Mouse (Mus musculus): Measurements from ENCODE around the gene Gm20715. TPM values are rescaled to one million over a fixed set of nuclear protein-coding genes. Genes with fewer than 3 reads are reported as not detected.
"Not testable (repeated sequence)": the region's sequence is repeated elsewhere in the genome, so short reads cannot be mapped to it uniquely, and the experiment has no call there.

Gm20715 gene
- polyA plus RNA-seq, 1 experiment from 2014 or later, result not detected

DNA sequence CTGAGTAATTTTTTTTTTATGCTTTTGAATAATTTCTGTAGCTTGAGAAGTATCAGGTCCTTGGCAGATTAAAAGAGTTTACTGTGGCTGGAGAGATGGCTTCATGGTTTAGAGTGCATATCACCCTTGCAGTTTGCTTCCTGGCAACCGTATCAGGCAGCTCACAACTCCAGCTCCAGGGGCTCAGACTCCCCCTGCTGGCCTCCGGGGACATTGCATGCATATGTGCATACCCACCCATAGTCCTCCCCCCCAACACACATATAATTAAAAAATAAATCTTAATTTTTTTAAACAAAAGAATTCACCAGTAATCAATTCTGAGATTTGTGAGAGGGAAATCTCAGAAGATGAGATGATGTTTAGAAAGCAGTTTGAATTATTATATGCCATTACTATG, 20.3 kb downstream of the Gm20715 start:
- H3K9ac ChIP-seq (ENCODE audit: low read length), result no peak overlapping the region
- peaks cover 10% of the 10 kb centered on the region; the same call in 1 of the 2 replicates for H3K9me3 ChIP-seq (ENCODE audit: control insufficient read depth, low read length)
- H3K27ac ChIP-seq (replicated peaks in 1 of 2; ENCODE audit: control insufficient read depth in 1 of 2, insufficient read depth in 1 of 2, low read depth in 2 of 2, low read length in 2 of 2), result no peak overlapping the region
- H3K4me1 ChIP-seq (ENCODE audit: control insufficient read depth in 2 of 2, insufficient read depth in 2 of 2, low read length in 2 of 2), result no peaks in the 10 kb centered on the region
- ATAC-seq (ENCODE audit: insufficient number of reproducible peaks, insufficient read depth, low FRiP score, low read depth), result no peak
- H3K36me3 ChIP-seq (ENCODE audit: control insufficient read depth, insufficient read depth, low read length), result no peaks in the 10 kb centered on the region
- 30% methylated on average over 2 of the region's 2 CpGs for WGBS
- H3K27me3 ChIP-seq (ENCODE audit: control insufficient read depth, insufficient read depth, low read length), result no peaks in the 10 kb centered on the region
- no peak overlapping the region for H3K4me3 ChIP-seq (ENCODE audit: control insufficient read depth in 1 of 2, insufficient read depth in 1 of 2, low read depth in 1 of 2, low read length in 2 of 2)
- no peak overlapping the region for H3K4me2 ChIP-seq (ENCODE audit: low read length)

DNA sequence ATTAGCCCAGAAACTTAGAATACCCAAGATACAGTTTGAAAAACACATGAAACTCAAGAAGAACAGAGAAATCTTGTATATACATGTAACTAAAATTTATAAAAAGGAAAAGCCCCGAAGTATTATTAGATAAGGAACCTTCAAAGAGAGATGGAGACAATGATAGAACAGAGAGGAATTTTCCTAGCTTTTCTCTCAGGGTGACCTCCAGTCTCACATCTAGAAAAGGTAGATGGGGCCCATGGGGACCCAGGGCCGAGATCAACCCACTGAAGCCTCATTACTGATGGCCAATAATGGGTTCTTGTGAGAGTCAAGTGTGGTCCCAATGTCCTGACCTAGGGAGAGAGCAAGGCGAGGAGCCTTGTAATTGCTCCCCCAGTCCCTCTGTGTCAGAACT, 28.3 kb downstream of the Gm20715 start, which contains the start of gene Olfr1344:
Gene Olfr1344 (plus strand): TSS at position 301 of the 400 bp plus-strand sequence.
- no peak within 1 kb of the TSS for H3K9ac ChIP-seq (ENCODE audit: low read length)

GRCm38 (mm10) chr7:6441173-6441572, 31.1 kb downstream of the Gm20715 start:
- Histone ChIP-seq H3K4me1 (ENCODE audit: control insufficient read depth in 2 of 2, insufficient read depth in 2 of 2, low read length in 2 of 2) (no peaks in the 10 kb centered on the region), H3K27me3 (ENCODE audit: control insufficient read depth, insufficient read depth, low read length) (no peaks in the 10 kb centered on the region), H3K36me3 (ENCODE audit: control insufficient read depth, insufficient read depth, low read length) (no peaks in the 10 kb centered on the region), H3K27ac (replicated peaks in 1 of 2; ENCODE audit: control insufficient read depth in 1 of 2, insufficient read depth in 1 of 2, low read depth in 2 of 2, low read length in 2 of 2) (no peak overlapping the region), H3K9ac (ENCODE audit: low read length) (no peak overlapping the region), H3K4me2 (ENCODE audit: low read length) (no peak overlapping the region), H3K9me3 (ENCODE audit: control insufficient read depth, low read length) (no peaks in the 10 kb centered on the region), H3K4me3 (ENCODE audit: control insufficient read depth in 1 of 2, insufficient read depth in 1 of 2, low read depth in 1 of 2, low read length in 2 of 2) (no peak overlapping the region)
- no peak for ATAC-seq (ENCODE audit: insufficient number of reproducible peaks, insufficient read depth, low FRiP score, low read depth)
- WGBS, result 62% methylated on average over 2 of the region's 2 CpGs

More for the DNA sequence above, 28.3 kb downstream of the Gm20715 start, which contains the start of gene Olfr1344:
- ATAC-seq (ENCODE audit: insufficient number of reproducible peaks, insufficient read depth, low FRiP score, low read depth), result no peak
- no peak within 1 kb of the TSS for H3K4me2 ChIP-seq (ENCODE audit: low read length)
- H3K9me3 ChIP-seq (ENCODE audit: control insufficient read depth, low read length), result no peaks in the 10 kb centered on the region
- WGBS, result 68% methylated on average over 3 of the region's 3 CpGs
- no peaks in the 10 kb centered on the region for H3K4me1 ChIP-seq (ENCODE audit: control insufficient read depth in 2 of 2, insufficient read depth in 2 of 2, low read length in 2 of 2)
- H3K27me3 ChIP-seq (ENCODE audit: control insufficient read depth, insufficient read depth, low read length), result no peaks in the 10 kb centered on the region
- H3K4me3 ChIP-seq (ENCODE audit: control insufficient read depth in 1 of 2, insufficient read depth in 1 of 2, low read depth in 1 of 2, low read length in 2 of 2), result no peak within 1 kb of the TSS
- H3K36me3 ChIP-seq (ENCODE audit: control insufficient read depth, insufficient read depth, low read length), result no peaks in the 10 kb centered on the region
- H3K27ac ChIP-seq (replicated peaks in 1 of 2; ENCODE audit: control insufficient read depth in 1 of 2, insufficient read depth in 1 of 2, low read depth in 2 of 2, low read length in 2 of 2), result no peak within 1 kb of the TSS

- H3K9ac ChIP-seq (ENCODE audit: low read length), result no peak overlapping the region
- no peak for ATAC-seq (ENCODE audit: insufficient number of reproducible peaks, insufficient read depth, low FRiP score, low read depth)
- H3K36me3 ChIP-seq (ENCODE audit: control insufficient read depth, insufficient read depth, low read length), result no peaks in the 10 kb centered on the region
These were observed 37.7 kb downstream of the Gm20715 start for GRCm38 (mm10) chr7:6447771-6448170.

DNA sequence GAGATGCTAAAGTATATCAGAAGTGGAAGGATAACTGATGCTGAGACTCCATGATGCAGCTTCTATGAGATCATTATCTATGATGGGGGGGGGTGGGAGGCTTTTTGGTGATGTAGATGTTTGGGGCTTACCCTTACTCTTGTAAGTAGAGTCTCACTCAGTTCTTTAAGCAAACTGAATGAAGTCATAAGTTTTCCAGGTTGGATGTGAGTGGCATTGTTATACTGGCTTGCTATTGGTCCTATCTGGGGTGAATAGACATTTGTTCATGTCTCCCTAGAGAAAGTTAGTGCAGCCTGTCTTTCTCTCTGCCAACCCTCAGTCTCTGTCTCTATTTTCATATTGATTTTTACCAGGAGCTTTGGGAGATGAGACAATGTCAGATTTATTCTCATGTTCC, 45.8 kb downstream of the Gm20715 start, which contains the start of gene Olfr1336:
Gene Olfr1336 (plus strand): TSS at position 301 of the 400 bp plus-strand sequence.
- ATAC-seq (ENCODE audit: insufficient number of reproducible peaks, insufficient read depth, low FRiP score, low read depth), result no peak
- no peak within 1 kb of the TSS for H3K27ac ChIP-seq (replicated peaks in 1 of 2; ENCODE audit: control insufficient read depth in 1 of 2, insufficient read depth in 1 of 2, low read depth in 2 of 2, low read length in 2 of 2)
- H3K4me2 ChIP-seq (ENCODE audit: low read length), result no peak within 1 kb of the TSS
- H3K36me3 ChIP-seq (ENCODE audit: control insufficient read depth, insufficient read depth, low read length), result no peaks in the 10 kb centered on the region
- no peak within 1 kb of the TSS for H3K9ac ChIP-seq (ENCODE audit: low read length)
- H3K4me3 ChIP-seq (ENCODE audit: control insufficient read depth in 1 of 2, insufficient read depth in 1 of 2, low read depth in 1 of 2, low read length in 2 of 2), result no peak within 1 kb of the TSS
- H3K4me1 ChIP-seq (ENCODE audit: control insufficient read depth in 2 of 2, insufficient read depth in 2 of 2, low read length in 2 of 2), result no peaks in the 10 kb centered on the region
- no peaks in the 10 kb centered on the region for H3K27me3 ChIP-seq (ENCODE audit: control insufficient read depth, insufficient read depth, low read length)
- peaks cover 16% of the 10 kb centered on the region; the same call in 1 of the 2 replicates for H3K9me3 ChIP-seq (ENCODE audit: control insufficient read depth, low read length)

More at GRCm38 (mm10) chr7:6447771-6448170, 37.7 kb downstream of the Gm20715 start:
- Histone ChIP-seq H3K27ac (replicated peaks in 1 of 2; ENCODE audit: control insufficient read depth in 1 of 2, insufficient read depth in 1 of 2, low read depth in 2 of 2, low read length in 2 of 2) (no peak overlapping the region), H3K4me2 (ENCODE audit: low read length) (no peak overlapping the region), H3K27me3 (ENCODE audit: control insufficient read depth, insufficient read depth, low read length) (no peaks in the 10 kb centered on the region), H3K9me3 (ENCODE audit: control insufficient read depth, low read length) (peaks cover 9% of the 10 kb centered on the region; the same call in 1 of the 2 replicates), H3K4me1 (ENCODE audit: control insufficient read depth in 2 of 2, insufficient read depth in 2 of 2, low read length in 2 of 2) (no peaks in the 10 kb centered on the region), H3K4me3 (ENCODE audit: control insufficient read depth in 1 of 2, insufficient read depth in 1 of 2, low read depth in 1 of 2, low read length in 2 of 2) (no peak overlapping the region)
- WGBS, result 65% methylated on average over 5 of the region's 5 CpGs

DNA sequence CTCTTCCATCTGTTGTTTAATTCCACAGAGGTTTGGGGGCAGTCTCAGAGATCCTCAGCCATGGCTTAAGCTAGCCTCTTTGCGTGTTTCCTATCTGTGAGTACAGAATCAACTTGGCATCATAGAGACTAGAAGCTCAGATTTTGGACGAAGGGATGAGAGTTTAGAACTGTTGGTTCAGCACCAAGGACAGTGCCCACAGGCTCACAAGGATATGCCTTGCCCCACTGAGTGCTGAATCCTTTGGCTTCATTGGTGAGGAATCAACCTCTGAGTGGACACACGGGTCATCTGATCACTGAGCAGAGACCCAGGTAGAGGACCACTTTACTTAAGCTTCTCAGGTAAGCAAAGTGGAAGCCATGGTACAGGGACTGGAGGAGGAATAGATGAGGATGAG, 46.3 kb downstream of the Gm20715 start:
- WGBS, result 30% methylated on average over 3 of the region's 3 CpGs
- Histone ChIP-seq H3K4me3 (ENCODE audit: control insufficient read depth in 1 of 2, insufficient read depth in 1 of 2, low read depth in 1 of 2, low read length in 2 of 2) (no peak overlapping the region), H3K9ac (ENCODE audit: low read length) (no peak overlapping the region), H3K9me3 (ENCODE audit: control insufficient read depth, low read length) (peaks cover 18% of the 10 kb centered on the region; the same call in 1 of the 2 replicates), H3K4me1 (ENCODE audit: control insufficient read depth in 2 of 2, insufficient read depth in 2 of 2, low read length in 2 of 2) (no peaks in the 10 kb centered on the region), H3K27me3 (ENCODE audit: control insufficient read depth, insufficient read depth, low read length) (no peaks in the 10 kb centered on the region), H3K27ac (replicated peaks in 1 of 2; ENCODE audit: control insufficient read depth in 1 of 2, insufficient read depth in 1 of 2, low read depth in 2 of 2, low read length in 2 of 2) (no peak overlapping the region), H3K4me2 (ENCODE audit: low read length) (no peak overlapping the region), H3K36me3 (ENCODE audit: control insufficient read depth, insufficient read depth, low read length) (no peaks in the 10 kb centered on the region)
- no peak for ATAC-seq (ENCODE audit: insufficient number of reproducible peaks, insufficient read depth, low FRiP score, low read depth)

- Histone ChIP-seq H3K4me2 (ENCODE audit: low read length) (no peak within 1 kb of the TSS), H3K4me1 (ENCODE audit: control insufficient read depth in 2 of 2, insufficient read depth in 2 of 2, low read length in 2 of 2) (no peaks in the 10 kb centered on the region), H3K27ac (replicated peaks in 1 of 2; ENCODE audit: control insufficient read depth in 1 of 2, insufficient read depth in 1 of 2, low read depth in 2 of 2, low read length in 2 of 2) (no peak within 1 kb of the TSS), H3K9me3 (ENCODE audit: control insufficient read depth, low read length) (peaks cover 10% of the 10 kb centered on the region; the same call in 1 of the 2 replicates), H3K4me3 (ENCODE audit: control insufficient read depth in 1 of 2, insufficient read depth in 1 of 2, low read depth in 1 of 2, low read length in 2 of 2) (no peak within 1 kb of the TSS), H3K27me3 (ENCODE audit: control insufficient read depth, insufficient read depth, low read length) (no peaks in the 10 kb centered on the region), H3K9ac (ENCODE audit: low read length) (no peak within 1 kb of the TSS), H3K36me3 (ENCODE audit: control insufficient read depth, insufficient read depth, low read length) (no peaks in the 10 kb centered on the region)
- no peak for ATAC-seq (ENCODE audit: insufficient number of reproducible peaks, insufficient read depth, low FRiP score, low read depth)
These were observed 56.9 kb downstream of the Gm20715 start, which contains the start of gene Olfr1346 for GRCm38 (mm10) chr7:6466951-6467350. TSS of gene Olfr1346 (plus strand) at chr7:6467101.

- H3K4me2 ChIP-seq (ENCODE audit: low read length); H3K27ac ChIP-seq (replicated peaks in 1 of 2; ENCODE audit: control insufficient read depth in 1 of 2, insufficient read depth in 1 of 2, low read depth in 2 of 2, low read length in 2 of 2); H3K4me3 ChIP-seq (ENCODE audit: control insufficient read depth in 1 of 2, insufficient read depth in 1 of 2, low read depth in 1 of 2, low read length in 2 of 2); H3K36me3 ChIP-seq (ENCODE audit: control insufficient read depth, insufficient read depth, low read length); H3K9ac ChIP-seq (ENCODE audit: low read length); H3K4me1 ChIP-seq (ENCODE audit: control insufficient read depth in 2 of 2, insufficient read depth in 2 of 2, low read length in 2 of 2); H3K27me3 ChIP-seq (ENCODE audit: control insufficient read depth, insufficient read depth, low read length); H3K9me3 ChIP-seq (ENCODE audit: control insufficient read depth, low read length); ATAC-seq (ENCODE audit: insufficient number of reproducible peaks, insufficient read depth, low FRiP score, low read depth): not testable (repeated sequence)
- 63% methylated on average over 2 of the region's 2 CpGs for WGBS
These were observed 67.6 kb downstream of the Gm20715 start for GRCm38 (mm10) chr7:6477633-6478032.
